ENCODE assay signal across 13 mouse cellular contexts in genomic region chr2:38597896-38598295, GRCm38 (mm10). TPM values are rescaled to one million over a fixed set of nuclear protein-coding genes. Genes with fewer than 3 reads are reported as not detected.
DNase-seq lines count a peak whose midpoint lies in the region; ATAC-seq and TF ChIP-seq lines count a peak whose summit lies in the region.
"Had no signal": no experiment of that assay in that cellular context is flagged by ENCODE, and none has a peak within 500 bp of the region (broad histone marks: within the 10 kb centered on the region; RNA-seq: fewer than 3 reads in every experiment).

No protein-coding gene starts in this region.

- no peaks in the 10 kb centered on the region for H3K4me1 ChIP-seq in intestine, postnatal 0 days (replicated peaks; ENCODE audit: control insufficient read depth, insufficient read depth, low read length)
- no peaks in the 10 kb centered on the region for H3K4me1 ChIP-seq in intestine, embryonic 15.5 days (replicated peaks)
- H3K4me1 ChIP-seq: embryonic facial prominence, embryonic 12.5 days; forebrain, embryonic 15.5 days had no signal

- no peaks in the 10 kb centered on the region for H3K27me3 ChIP-seq in intestine, postnatal 0 days (replicated peaks; ENCODE audit: control insufficient read depth, insufficient read depth, low read length)
- H3K27me3 ChIP-seq in intestine, embryonic 15.5 days (replicated peaks): no peaks in the 10 kb centered on the region
- H3K27me3 ChIP-seq: embryonic facial prominence, embryonic 12.5 days; forebrain, embryonic 15.5 days; hindbrain, embryonic 13.5 days; limb, embryonic 12.5 days had no signal

- 100% methylated on average over 1 of the region's 1 CpGs for WGBS in intestine, postnatal 0 days
- 96% methylated on average over 1 of the region's 1 CpGs for WGBS in intestine, embryonic 15.5 days

- no peak overlapping the region for H3K4me3 ChIP-seq in intestine, postnatal 0 days (ENCODE audit: low read depth, low read length)
- no peak overlapping the region for H3K4me3 ChIP-seq in intestine, embryonic 15.5 days (replicated peaks)
- H3K4me3 ChIP-seq: embryonic facial prominence, embryonic 12.5 days; forebrain, embryonic 15.5 days; hindbrain, embryonic 13.5 days; limb, embryonic 12.5 days had no signal

- H3K36me3 ChIP-seq in intestine, postnatal 0 days (ENCODE audit: control insufficient read depth, insufficient read depth): 0 out of 2 replicates have a peak, but pooled peaks cover 7% of the 10 kb centered on the region
- H3K36me3 ChIP-seq in intestine, embryonic 15.5 days: no peaks in the 10 kb centered on the region
- H3K36me3 ChIP-seq: forebrain, embryonic 15.5 days; hindbrain, embryonic 13.5 days had no signal

- H3K27ac ChIP-seq in intestine, postnatal 0 days (ENCODE audit: low read depth, low read length): no peak overlapping the region
- no peak overlapping the region for H3K27ac ChIP-seq in intestine, embryonic 15.5 days
- H3K27ac ChIP-seq: embryonic facial prominence, embryonic 12.5 days; forebrain, embryonic 15.5 days; hindbrain, embryonic 13.5 days; limb, embryonic 12.5 days had no signal

- peak; percentile 24 for DNase-seq in lung, postnatal 10 days
- DNase-seq in lung, postnatal 14 days: no peak
- peak; percentile 52 for DNase-seq in ZHBTc4 (ENCODE audit: low read depth, low spot score)
- no peak for DNase-seq in frontal cortex, postnatal 14 days (ENCODE audit: low spot score in 2 of 2)
- no peak for DNase-seq in thymus, postnatal 14 days
- DNase-seq: adrenal gland, adult 2 months had no signal

- no peak overlapping the region for H3K9ac ChIP-seq in intestine, postnatal 0 days (ENCODE audit: low read depth, low read length)
- no peak overlapping the region for H3K9ac ChIP-seq in intestine, embryonic 15.5 days
- H3K9ac ChIP-seq: embryonic facial prominence, embryonic 12.5 days; forebrain, embryonic 15.5 days; hindbrain, embryonic 13.5 days; limb, embryonic 12.5 days had no signal

- ATAC-seq in intestine, postnatal 0 days: no peak
- no peak for ATAC-seq in intestine, embryonic 15.5 days
- 0 out of 2 replicates have a peak, but pooled peaks have one; percentile 54 for ATAC-seq in megakaryocyte progenitor cell, adult 5-6 weeks (replicated peaks; ENCODE audit: poor library complexity)
- ATAC-seq: forebrain, embryonic 15.5 days had no signal

- TF ChIP-seq CTCF in intestine, postnatal 0 days (IDR thresholded peaks at IDR 0.05; ENCODE audit: low read depth): peak; percentile 60

- no peaks in the 10 kb centered on the region for H3K9me3 ChIP-seq in intestine, postnatal 0 days (ENCODE audit: control insufficient read depth)
- no peaks in the 10 kb centered on the region for H3K9me3 ChIP-seq in intestine, embryonic 15.5 days
- H3K9me3 ChIP-seq: embryonic facial prominence, embryonic 12.5 days; forebrain, embryonic 15.5 days; hindbrain, embryonic 13.5 days; limb, embryonic 12.5 days had no signal

- H3K4me2 ChIP-seq in intestine, postnatal 0 days (replicated peaks; ENCODE audit: low read depth): no peak overlapping the region
- no peak overlapping the region for H3K4me2 ChIP-seq in intestine, embryonic 15.5 days (replicated peaks)
- H3K4me2 ChIP-seq: embryonic facial prominence, embryonic 12.5 days; forebrain, embryonic 15.5 days; hindbrain, embryonic 13.5 days; limb, embryonic 12.5 days had no signal

RNA-seq across cellular contexts. Expression of gene Psmb7, which starts 46.0 kb away (rescaled TPM):
- 134 and 148 TPM in 2 replicates for polyA plus RNA-seq in intestine, postnatal 0 days (2015; fragmentation: Nextera tagmentation; extraction: Ambion mirVana)
- 243 and 247 TPM in 2 replicates for polyA plus RNA-seq in intestine, embryonic 15.5 days (2015; fragmentation: Nextera tagmentation; extraction: Ambion mirVana)
- 251 and 258 TPM in 2 replicates for total RNA-seq in megakaryocyte progenitor cell, adult 5-6 weeks (2015)
- total RNA-seq in megakaryocyte progenitor cell, adult 5-6 weeks (2017): 275 and 310 TPM in 2 replicates

Comparison
In these comparisons a context has a peak if more than half of its experiments do, and no peak if none do; other contexts are left out.
1. DNase-seq: peak in lung, postnatal 10 days (single experiment) and ZHBTc4 (single experiment); none in lung, postnatal 14 days (single experiment), frontal cortex, postnatal 14 days (0 of 2) and thymus, postnatal 14 days (single experiment).